11 mouse cellular contexts compared by ENCODE assay signal in the genomic region with DNA sequence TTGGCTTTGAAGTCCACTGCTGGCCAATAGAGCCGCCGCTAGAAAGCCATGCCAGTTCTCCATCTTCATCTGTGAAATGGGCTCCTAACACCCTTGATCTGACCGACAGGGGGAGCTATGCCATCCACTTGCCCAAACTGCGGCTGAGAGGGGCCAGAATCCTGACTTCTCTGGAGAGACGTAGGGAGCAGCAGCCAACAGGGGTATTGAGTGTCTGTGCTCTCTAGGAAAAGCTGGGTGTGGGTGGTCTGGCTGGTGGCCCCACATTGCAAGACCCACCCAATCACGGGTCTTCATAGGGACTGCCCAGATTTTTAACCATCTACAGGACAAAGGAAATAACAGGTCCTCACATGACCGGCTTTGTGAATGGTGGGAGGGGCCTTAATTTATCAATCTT.
DNase-seq lines count a peak whose midpoint lies in the region; ATAC-seq lines count a peak whose summit lies in the region.
"Had no signal": no experiment of that assay in that cellular context is flagged by ENCODE, and none has a peak within 500 bp of the region (broad histone marks: within the 10 kb centered on the region; RNA-seq: fewer than 3 reads in every experiment).

No protein-coding gene starts in this region.

- H3K4me3 ChIP-seq in lung, embryonic 15.5 days = no peak overlapping the region
- H3K4me3 ChIP-seq in embryonic facial prominence, embryonic 14.5 days (ENCODE audit: low read depth, low read length) = no peak overlapping the region
- H3K4me3 ChIP-seq in stomach, embryonic 14.5 days (ENCODE audit: low read depth, low read length) = no peak overlapping the region
- H3K4me3 ChIP-seq: embryonic facial prominence, embryonic 13.5 days had no signal

- peak overlapping the region; percentile 68 for H3K27ac ChIP-seq in lung, embryonic 15.5 days
- H3K27ac ChIP-seq in embryonic facial prominence, embryonic 14.5 days (replicated peaks; ENCODE audit: low read depth, low read length) = no peak overlapping the region
- peak overlapping the region; percentile 35; the same call in 1 of the 2 replicates for H3K27ac ChIP-seq in stomach, embryonic 14.5 days (ENCODE audit: low read length)
- H3K27ac ChIP-seq: embryonic facial prominence, embryonic 13.5 days had no signal

- no peaks in the 10 kb centered on the region for H3K9me3 ChIP-seq in lung, embryonic 15.5 days
- H3K9me3 ChIP-seq in embryonic facial prominence, embryonic 14.5 days (ENCODE audit: control insufficient read depth, low read length) = no peaks in the 10 kb centered on the region
- no peaks in the 10 kb centered on the region for H3K9me3 ChIP-seq in stomach, embryonic 14.5 days (ENCODE audit: control insufficient read depth, low read depth, low read length)
- H3K9me3 ChIP-seq: embryonic facial prominence, embryonic 13.5 days; megakaryocyte, embryonic 14.5 days had no signal

- no peaks in the 10 kb centered on the region for H3K27me3 ChIP-seq in lung, embryonic 15.5 days
- no peaks in the 10 kb centered on the region for H3K27me3 ChIP-seq in embryonic facial prominence, embryonic 14.5 days (replicated peaks; ENCODE audit: control insufficient read depth, insufficient read depth, low read length)
- no peaks in the 10 kb centered on the region for H3K27me3 ChIP-seq in stomach, embryonic 14.5 days (ENCODE audit: control insufficient read depth, insufficient read depth, low read length)

- H3K9ac ChIP-seq in lung, embryonic 15.5 days = no peak overlapping the region
- no peak overlapping the region for H3K9ac ChIP-seq in embryonic facial prominence, embryonic 14.5 days (ENCODE audit: low read depth, low read length)
- H3K9ac ChIP-seq in stomach, embryonic 14.5 days (replicated peaks; ENCODE audit: low read depth, low read length) = no peak overlapping the region
- H3K9ac ChIP-seq: embryonic facial prominence, embryonic 13.5 days had no signal

- peak; percentile 92 for DNase-seq in heart, adult 11 months
- no peak for DNase-seq in heart, adult 18-20 months
- no peak for DNase-seq in lung, postnatal 36 days
- peak; percentile 51 for DNase-seq in embryonic facial prominence, embryonic 14.5 days (ENCODE audit: low spot score)
- no peak for DNase-seq in frontal cortex, adult 2 months (ENCODE audit: extremely low spot score in 1 of 2, low spot score in 1 of 2)
- no peak for DNase-seq in right cerebral cortex, postnatal 25 days
- DNase-seq: gastrocnemius, postnatal 36 days had no signal

- ATAC-seq in lung, embryonic 15.5 days (ENCODE audit: borderline replicate concordance, extremely low read depth, low FRiP score, low TSS enrichment) = no peak
- peak; percentile 15; the same call in 1 of the 2 replicates for ATAC-seq in embryonic facial prominence, embryonic 14.5 days (ENCODE audit: low read depth)
- no peak; the same call in 1 of the 2 replicates for ATAC-seq in stomach, embryonic 14.5 days (ENCODE audit: insufficient number of reproducible peaks, insufficient read depth, low FRiP score, low read depth)

- no peaks in the 10 kb centered on the region for H3K36me3 ChIP-seq in lung, embryonic 15.5 days
- no peaks in the 10 kb centered on the region for H3K36me3 ChIP-seq in embryonic facial prominence, embryonic 14.5 days (ENCODE audit: control insufficient read depth, insufficient read depth, low read length)
- no peaks in the 10 kb centered on the region for H3K36me3 ChIP-seq in stomach, embryonic 14.5 days (ENCODE audit: control insufficient read depth, insufficient read depth, low read length)
- H3K36me3 ChIP-seq: embryonic facial prominence, embryonic 13.5 days had no signal

- H3K4me1 ChIP-seq in lung, embryonic 15.5 days = peaks cover 13% of the 10 kb centered on the region
- H3K4me1 ChIP-seq in embryonic facial prominence, embryonic 14.5 days (ENCODE audit: control insufficient read depth, insufficient read depth, low read length) = peaks cover 4% of the 10 kb centered on the region
- H3K4me1 ChIP-seq in stomach, embryonic 14.5 days (ENCODE audit: control insufficient read depth, insufficient read depth, low read length) = peaks cover 9% of the 10 kb centered on the region; the same call in 1 of the 2 replicates

- no peak overlapping the region for H3K4me2 ChIP-seq in lung, embryonic 15.5 days
- H3K4me2 ChIP-seq in embryonic facial prominence, embryonic 14.5 days (ENCODE audit: low read depth, low read length) = no peak overlapping the region
- H3K4me2 ChIP-seq in stomach, embryonic 14.5 days (replicated peaks; ENCODE audit: low read depth, low read length) = no peak overlapping the region

- WGBS in lung, embryonic 15.5 days = 44% methylated on average over 7 of the region's 7 CpGs
- 37% methylated on average over 7 of the region's 7 CpGs for WGBS in embryonic facial prominence, embryonic 14.5 days
- WGBS in stomach, embryonic 14.5 days = 48% methylated on average over 7 of the region's 7 CpGs

Comparison
In these comparisons a context has a peak if more than half of its experiments do, and no peak if none do; other contexts are left out.
1. DNase-seq: peak in heart, adult 11 months (single experiment) and embryonic facial prominence, embryonic 14.5 days (single experiment); none in heart, adult 18-20 months (0 of 2), lung, postnatal 36 days (single experiment), frontal cortex, adult 2 months (0 of 2) and right cerebral cortex, postnatal 25 days (single experiment).